Mouse (Mus musculus) cerebellum, adult 9-11 months (tissue): ENCODE measurements around the gene Aff3.
"Not testable (repeated sequence)": the region's sequence is repeated elsewhere in the genome, so short reads cannot be mapped to it uniquely, and the experiment has no call there.

Experiments used
- DNase-seq: peaks from one replicate; pipeline ENCODE4 v3.0.0; 2022

The Aff3 gene

DNA sequence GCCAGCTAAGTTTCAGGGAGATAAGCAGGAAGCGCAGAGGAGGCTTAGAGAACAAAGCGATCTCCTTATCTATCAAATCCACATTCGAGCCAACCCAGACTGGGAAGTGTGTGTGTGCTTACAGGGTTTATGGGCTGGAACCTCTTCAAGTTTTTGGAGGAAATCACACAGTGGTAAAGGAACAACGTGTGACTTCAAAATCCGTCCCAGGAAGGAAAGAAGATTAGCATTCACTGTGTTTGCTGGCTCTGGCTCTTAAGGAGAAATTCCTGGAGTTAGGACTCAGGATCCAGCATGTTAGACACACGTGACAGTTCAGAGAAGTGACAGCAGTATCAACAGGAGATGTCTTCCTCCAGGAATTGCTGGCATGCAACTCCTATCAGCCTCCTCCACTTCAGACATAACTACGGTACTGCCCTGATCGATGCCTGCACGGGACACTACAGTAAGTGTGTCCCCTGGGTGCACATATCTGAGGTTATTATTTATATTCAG lies 186.5 kb downstream of the Aff3 start:
- DNase-seq: no peak

DNA sequence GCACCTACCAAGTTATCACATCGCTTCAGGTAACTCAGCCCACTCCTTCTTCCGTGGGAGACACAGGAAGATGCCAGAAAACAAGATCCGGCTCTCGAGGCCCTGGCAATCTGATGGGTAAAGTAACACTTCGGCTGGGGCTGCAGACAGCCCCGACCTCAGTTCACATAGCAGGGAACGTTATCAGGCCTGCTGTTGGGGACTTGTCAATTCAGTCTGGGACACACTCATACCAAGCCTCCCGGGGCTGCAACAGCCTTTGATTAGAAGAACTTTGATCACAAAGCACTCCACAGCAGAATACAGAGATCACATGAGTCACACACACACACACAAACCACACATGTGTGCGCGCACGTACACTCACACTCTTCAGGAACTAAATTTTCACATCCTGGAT lies 193.9 kb downstream of the Aff3 start:
- DNase-seq: no peak

DNA sequence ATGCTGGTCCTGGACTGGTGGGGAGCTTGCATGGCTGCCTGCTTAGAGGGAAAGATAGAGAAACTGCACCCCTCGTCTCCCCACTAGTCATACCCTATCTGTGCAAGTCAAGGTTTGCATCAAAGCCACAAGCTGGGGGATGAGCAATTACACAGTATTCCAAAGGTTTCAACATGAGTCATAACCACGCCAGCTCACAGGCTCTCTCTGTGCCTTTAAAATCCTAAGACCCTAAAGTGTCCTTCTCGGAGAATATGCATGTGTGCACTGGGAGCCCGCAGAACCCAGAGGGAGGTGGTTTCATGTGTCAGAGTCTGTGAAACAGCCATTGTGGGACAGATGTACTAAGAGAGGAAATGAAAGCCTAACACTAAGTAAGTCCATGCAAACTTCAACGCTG lies 194.6 kb downstream of the Aff3 start:
- no peak for DNase-seq

DNA sequence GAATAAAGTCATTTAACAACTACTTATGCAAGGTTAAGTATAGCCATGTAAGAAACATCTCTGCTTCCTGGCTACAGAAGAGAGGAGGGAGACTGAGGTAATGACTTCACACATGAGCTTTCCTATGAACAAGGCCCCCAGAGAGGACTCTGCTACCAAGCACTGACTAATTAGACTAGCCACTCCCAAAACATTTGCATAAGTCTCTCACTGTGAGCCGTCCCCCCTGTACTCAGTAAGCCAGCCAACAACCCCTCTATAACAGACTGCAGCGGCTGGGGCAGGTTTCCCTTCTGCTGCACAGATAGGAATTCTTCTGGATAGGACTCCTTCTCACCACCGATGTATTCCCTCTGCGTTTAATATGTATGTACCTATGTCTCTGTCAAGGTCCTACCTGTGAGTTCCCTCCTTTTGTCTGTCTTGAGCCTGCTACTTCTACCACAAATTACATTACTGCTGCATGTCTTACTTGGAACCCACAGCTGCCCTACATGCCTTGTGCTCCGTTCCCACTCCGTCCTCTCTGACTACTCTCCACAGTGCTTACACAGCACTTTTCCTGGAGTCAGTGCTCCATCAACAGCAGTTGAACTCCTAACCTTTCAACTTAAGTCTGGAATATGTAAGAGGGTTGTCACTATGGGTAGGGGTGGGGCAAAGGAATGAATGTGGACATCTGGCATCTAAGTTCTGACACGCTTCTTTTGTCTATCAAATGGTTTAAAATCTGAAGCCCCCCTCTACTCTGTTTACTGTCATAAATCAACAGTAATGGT lies 197.3 kb downstream of the Aff3 start:
- no peak for DNase-seq

DNA sequence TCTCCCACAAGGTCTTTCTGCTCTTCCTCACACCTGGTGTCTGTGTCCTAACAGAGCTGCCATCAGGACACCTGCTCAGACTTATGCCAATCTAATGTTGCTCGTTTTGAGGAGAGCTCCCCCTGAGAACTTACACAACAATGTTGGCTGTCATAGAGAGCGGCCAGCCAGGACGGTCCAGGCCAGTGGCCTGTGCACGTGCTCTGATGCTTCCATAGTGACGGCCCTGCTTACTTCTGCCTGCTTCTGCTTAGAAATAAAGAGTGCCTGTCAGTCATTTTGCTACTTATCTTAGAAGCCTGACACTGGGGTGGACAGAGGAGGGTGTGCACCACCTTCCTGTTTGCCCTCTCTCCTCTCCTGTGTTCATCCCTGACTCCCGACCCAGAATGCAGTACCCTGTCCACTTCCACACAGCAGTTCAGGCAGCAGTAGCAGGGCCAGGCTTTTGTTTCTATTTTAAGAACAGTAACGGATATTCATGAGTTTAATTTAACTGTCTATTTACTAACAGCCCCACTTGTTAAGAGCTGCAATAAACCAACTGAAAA lies 208.0 kb downstream of the Aff3 start:
- DNase-seq: no peak

DNA sequence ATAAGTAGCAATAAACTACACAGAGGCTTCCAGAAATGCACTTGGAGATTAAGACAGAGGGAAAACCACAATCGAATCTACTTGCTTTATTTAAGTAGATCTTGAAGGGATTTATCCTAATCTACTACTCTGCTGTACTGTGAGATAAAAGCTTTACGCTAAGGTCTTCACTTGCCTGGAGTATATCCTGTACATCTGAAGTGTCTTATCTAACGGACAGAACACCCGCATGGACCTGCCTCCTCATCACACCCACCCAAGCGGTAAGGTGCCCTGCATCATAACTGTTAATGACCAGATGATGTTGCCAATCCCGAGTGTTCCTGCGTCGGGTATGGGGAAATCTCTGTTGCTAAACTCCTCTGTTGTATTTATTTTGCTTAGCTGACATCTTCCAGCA lies 209.8 kb downstream of the Aff3 start:
- DNase-seq: no peak

DNA sequence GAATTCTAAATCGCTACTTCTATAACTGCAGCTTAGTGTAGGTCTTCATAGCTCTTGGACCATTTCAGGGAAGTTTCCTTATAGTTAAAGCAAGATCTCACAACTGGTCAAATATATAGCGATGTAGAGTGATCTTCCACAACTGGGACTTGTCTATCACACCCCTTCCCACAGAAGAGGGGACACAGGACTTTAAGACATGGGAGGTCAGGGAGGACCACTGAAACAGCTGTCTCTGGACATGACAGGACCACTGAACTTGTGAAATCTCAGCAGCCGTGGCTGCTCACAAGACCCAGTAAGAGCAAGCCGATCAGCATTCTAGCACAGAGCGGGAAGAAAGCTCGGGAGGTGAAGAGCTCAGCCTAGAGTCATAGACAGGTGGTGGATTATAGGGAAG lies 213.4 kb downstream of the Aff3 start:
- no peak for DNase-seq

DNA sequence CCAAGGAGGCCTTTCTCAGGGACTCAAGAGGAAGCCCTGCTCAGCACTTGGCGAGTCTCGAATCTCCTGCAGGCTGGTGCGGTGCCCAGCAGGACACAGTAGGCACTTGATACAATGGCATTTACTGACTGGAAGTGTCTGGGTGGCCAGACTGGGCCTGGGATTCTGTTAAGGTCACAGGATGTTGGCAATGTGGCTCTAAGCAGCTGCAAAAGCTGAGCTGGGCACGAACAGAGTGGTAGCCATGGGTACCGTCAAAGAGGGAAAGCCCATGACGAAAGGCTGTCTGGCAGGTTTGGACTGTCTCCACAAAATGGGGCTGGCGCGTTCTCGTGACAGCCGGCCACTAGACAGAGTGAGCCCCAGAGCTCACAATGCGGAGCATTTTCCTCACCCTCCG lies 214.1 kb downstream of the Aff3 start:
- DNase-seq: peak; percentile 65

DNA sequence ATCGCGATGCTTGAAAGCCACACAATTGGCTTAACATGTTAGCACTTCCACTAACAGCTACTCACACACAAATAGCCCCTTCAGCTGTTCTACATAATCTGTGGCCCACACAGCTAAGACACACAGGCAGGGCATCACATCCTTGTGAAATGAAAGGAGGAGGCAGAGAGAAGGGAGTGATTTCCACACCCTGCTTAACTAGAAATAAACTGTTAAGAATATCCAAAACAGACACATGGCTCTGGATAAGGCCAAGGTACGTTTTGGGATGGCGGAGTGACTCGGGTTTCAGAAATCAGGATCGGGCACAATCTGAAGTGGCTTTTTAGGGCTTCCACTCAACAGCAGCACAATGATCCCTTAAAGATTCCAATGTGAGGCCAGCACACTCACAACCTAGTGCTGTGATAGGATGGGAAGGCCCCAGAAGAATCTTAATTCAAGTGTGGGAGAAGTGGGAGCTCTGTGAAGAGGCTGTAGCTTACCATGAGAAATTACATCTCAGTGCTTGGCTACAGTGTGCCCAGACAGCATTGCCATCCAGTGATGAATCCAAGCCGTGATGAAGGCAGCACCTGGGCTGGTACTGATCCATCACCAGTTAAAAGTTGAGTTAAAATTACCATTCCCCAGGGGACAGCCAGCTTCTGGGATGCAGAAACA lies 214.8 kb downstream of the Aff3 start:
- DNase-seq: no peak

DNA sequence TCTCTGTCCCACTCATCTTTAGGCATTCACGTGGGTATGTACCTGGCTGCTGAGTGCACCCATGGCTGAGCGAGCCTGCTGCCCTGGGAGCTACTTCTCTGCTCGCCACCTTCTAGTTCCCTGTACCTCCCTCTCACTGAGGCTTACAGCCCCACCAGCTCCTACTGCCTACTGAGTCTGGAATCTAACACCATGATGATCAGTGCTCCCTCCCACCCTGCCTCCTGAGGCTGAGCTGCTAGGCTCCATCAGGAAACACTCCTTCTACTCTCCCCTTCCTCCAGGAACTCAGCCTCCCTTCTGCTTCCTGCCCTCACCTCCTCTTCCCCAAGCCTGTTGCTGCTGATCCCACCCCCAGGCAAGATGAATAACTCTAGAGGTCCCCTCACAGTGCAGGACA lies 215.9 kb downstream of the Aff3 start:
- no peak for DNase-seq

DNA sequence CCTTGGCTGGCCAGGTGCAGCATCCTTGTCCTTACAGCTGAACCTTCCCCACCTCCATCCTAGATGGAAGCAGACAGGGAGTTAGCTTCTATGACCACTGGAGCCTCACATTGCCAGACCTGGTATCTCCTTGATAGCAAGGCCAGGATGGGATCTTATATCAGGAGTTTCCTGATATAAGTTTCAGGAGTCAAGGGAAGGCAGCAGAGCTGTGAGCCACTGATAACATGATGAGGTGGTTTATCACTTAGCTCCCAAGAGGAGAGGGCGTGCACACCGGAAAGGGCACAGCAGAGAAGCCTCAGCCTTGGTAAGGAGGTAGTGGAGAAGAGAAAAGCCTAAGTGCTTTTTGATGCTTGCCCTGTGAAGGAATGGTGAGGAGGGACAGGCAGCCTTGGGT lies 217.2 kb downstream of the Aff3 start:
- DNase-seq: no peak

DNA sequence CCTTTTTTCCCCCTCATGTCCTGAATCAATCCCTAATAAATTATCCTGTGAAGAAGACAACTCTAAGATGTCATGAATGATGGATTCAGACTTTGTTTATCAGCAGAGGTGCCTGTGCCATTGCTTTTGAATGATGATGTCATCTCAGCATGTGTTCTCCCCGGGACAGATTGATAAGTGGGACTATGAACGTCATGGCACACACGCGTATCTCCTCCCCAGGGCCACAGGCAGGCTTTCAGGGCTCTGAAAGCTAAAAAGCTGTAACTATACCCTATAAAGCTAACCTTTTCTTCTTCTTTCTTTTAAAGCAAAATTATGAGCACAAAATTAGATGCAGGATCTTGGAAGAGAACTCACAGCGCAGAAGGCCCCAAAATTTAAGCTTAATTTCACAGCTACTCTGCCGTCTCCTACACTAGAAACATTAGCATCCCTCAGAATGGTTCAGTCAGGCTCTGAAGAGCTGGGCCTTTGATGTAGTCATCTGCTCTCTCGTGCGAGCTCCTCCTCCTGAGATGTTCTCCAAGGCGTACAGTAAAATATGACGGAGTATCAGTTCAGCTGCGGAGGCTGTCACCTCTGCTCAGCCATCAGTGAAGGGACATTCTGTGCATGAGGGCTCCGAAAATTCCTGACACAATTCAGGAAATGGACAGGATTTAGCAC lies 218.5 kb downstream of the Aff3 start:
- no peak for DNase-seq

DNA sequence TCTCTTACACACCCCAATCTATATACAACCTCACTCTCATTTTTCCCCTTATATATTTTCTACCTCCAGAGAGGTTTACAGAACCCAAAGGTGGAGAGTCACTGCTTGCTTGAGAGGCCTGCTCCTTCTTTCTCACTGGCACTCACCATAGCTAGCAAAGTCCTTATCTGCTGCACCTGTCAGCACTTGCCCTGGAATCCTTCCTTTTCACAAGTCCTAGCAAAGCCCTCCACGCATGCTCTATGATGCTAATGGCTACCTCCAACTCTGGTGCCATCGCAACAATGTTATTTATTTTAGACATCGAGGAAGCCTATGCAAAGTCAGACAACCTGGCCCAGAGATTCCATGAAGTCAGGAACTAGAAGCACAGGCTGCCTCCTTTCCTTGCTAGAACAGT lies 221.9 kb downstream of the Aff3 start:
- no peak for DNase-seq

DNA sequence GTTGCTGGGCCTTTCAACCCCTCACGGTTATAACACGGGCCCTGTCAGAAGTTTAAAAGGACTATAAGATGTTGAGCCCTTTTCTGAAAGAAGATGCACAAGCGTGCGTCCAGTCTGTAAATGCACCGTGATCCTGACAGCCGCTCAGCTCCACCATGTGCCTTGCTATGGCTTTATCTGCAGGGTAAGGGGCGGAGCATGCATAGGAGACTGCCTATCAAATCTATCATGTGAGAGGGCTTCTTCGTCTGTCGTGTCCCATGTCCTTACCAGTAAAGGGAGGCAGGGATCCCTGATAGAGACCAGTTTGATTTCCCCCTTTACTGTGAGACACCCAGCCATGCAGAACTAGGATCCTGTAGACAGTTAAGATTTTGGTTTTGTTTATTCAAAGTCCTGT lies 222.3 kb downstream of the Aff3 start:
- DNase-seq: no peak

DNA sequence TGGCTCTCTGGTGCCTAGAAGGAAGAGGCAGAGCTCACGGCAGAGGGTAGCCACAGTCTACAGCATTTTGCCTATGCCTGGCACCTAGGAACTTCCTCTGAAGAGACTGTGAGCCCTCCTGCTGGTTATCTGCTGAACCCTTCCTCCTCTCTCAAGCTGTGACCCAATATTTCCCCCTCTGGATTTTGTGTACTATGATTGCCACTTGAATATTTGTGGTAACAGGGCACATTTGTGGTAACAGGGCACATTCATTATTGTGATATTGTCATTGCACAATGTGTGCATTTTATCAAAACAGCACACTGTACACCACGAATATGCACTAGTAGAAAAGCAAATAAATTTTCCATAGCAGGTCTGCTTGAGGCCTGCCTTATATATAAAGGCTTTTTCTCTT lies 223.0 kb downstream of the Aff3 start:
- DNase-seq: no peak

DNA sequence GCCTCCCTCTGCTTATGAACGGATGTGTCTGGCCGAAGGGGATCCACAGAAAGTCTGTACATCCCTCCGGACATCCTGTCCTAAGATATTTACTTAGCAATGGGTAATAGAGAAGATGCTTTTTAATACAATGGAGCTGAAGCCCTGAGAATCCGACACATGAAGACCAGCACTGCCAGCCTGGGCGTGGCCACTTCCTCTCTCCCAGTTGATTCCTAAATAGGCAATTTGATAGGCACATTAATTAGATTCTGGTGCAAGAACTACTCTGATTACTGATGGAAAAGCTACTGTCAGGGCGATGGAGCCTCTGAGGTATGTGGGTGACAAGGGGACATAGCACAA lies 224.3 kb downstream of the Aff3 start:
- DNase-seq: no peak

DNA sequence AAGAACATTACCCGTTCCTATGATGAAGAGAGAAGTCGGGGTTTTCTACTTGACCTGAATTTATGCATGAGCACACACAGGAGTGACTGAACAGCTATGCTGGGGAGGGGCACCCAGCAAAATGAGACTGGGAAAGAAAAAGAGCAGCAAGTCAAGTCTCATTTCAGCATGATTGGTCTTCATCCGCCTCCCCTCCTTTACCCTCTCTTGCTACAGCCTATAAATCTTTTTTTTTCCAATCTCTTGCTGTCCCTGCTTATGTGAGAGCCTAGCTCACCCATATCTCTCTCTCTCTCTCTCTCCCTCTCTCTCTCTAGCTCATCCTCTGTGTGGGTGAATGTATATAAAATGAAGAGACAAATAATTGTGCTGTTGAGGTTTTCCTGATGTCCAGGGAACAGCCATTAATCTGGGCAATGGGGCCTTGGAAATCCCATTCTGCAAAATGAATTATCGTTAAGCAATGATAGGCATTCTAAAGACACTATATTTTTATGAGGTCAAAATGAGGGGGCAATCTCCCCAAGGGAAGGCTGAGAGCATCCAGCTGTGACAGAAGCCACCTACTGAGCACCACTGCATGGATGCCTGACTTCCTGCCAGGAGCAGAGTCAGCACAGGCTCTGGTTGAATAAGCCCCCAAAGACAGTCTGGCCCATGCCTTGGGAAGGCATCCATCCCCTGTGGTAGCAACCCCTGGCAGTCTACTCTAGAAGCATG lies 224.8 kb downstream of the Aff3 start:
- no peak for DNase-seq

DNA sequence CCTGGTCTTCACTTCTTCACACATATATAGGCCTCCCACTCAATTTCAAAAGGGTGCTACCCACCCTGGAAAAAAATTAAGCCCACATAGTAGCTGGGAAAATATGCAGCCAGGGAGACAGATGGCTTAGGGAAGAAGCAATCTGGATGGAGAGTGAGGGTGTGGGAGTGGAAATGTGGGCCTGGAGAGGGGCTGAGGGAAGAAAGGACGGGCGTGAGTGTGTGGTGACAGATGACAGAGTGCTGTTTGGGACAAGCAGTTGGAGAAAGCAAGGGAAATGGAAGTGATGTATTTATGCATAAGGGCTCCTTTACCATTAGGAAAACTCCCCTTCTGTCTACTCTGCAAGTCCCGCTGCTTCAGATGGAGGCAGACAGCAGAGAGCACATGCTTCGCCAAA lies 226.3 kb downstream of the Aff3 start:
- DNase-seq: no peak

DNA sequence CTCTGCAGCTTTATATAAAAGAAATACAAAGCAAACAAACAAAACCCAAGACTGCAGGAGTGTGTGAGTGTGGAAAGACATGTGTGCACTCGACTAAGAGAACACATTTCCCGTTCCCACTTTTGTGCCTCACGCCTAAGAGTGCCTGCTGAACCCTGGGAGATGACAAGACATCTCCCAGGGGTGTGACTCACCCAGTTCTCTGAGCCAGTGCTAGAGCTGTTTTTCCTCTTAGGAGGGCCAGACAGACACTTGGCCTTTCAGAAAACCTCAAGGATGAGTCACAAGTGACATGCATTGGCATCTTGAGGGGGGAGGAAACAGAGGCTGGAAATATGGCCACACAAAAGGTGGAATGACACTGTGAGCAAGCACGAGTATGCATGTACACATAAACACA lies 227.1 kb downstream of the Aff3 start:
- no peak for DNase-seq

DNA sequence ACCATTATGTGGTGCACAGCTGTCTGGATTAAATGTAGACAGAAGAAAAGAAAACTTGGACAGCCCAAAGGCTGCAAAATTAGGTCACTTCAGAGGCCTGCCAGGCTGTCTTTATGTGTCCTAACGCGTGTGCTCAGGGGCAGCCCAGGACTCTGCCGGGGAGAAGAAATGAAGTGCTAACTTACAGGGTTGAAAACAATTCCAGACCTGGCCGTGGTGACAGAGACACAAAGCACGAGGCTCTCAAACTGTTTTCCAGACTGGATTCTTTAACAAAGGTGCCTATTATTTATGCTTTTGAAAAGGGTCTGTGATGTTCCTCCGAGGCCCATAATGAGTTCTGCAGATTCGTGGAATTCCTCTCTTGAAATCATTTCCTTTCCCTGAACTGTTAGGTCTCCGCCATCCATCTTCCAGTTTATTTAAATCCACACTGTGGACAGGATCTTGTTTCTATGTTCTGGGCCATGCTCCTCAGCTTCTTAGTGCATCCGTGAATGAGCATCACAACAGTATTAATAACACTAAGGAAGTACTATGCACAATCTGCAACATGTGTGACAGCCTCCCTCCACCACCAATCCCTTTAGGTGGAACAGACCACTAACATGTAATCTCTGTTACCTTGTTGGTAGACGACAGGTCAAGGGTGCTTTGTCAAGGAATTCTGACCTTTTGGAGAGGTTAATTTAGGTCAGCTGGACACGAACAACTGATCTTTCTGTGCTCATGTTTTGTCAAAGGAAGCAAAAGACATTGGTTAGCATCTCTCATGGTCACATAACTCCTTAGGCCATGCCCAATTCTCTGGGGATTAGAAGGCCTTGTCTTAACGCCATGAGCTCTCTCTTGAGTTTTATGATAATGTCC lies 228.0 kb downstream of the Aff3 start:
- DNase-seq: no peak

DNA sequence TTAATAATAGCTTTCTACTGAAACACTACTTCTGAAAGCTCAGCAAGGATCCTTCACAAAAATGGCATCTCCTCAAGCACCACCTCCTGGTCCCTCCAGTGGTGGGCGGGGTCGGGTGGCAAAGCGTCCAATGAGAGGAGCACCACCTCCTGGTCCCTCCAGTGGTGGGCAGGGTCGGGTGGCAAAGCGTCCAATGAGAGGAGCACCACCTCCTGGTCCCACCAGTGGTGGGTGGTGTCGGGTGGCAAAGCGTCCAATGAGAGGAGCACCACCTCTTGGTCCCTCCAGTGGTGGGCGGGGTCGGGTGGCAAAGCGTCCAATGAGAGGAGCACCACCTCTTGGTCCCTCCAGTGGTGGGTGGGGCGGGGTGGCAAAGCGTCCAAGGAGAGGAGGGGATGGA lies 234.4 kb downstream of the Aff3 start:
- DNase-seq: not testable (repeated sequence)
